Mouse (Mus musculus) layer of hippocampus, adult 8-10 months (tissue): ENCODE measurements at regions not wholly inside any gene's neighbourhood (a gene's known extent, or its start where the extent isn't known, plus 50 kb on each side); places are given as distances from the start of the nearest gene placed in this dataset.

ENCODE experiments used
- DNase-seq, 2 experiments: peaks; one replicate each; pipeline ENCODE4 v3.0.0; 2022; ENCODE audit warnings: low spot score in 2 of 2

- DNase-seq = no peak
Measured at GRCm38 (mm10) chr15:59794871-59795270, 221.5 kb downstream of the 4933412E24Rik start.

GRCm38 (mm10) chr15:59786706-59787425, 229.5 kb downstream of the 4933412E24Rik start:
- no peak for DNase-seq

- DNase-seq = no peak
Measured at GRCm38 (mm10) chr15:59785981-59786380, 230.4 kb downstream of the 4933412E24Rik start.

DNA sequence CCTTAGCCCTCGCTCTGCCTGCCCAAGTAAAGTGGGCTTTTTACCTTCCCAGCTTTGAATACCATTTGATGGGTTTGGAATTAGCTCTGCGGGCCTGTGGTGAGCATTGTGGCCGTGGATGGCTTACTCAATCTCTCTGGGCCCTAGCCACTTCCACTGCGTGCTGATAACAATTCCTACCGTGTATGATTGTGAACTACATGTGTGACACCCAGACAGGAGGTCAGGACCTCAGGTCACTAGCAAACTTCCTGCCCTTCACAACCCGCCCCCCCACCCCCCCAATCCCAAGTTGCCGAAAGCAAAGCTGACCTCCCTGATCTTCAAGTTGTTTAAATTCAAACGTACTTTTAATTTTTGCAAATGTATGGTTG, 231.9 kb downstream of the 4933412E24Rik start:
- DNase-seq = no peak

GRCm38 (mm10) chr15:59783782-59784555, 232.4 kb downstream of the 4933412E24Rik start:
- no peak for DNase-seq

- no peak for DNase-seq
Measured at GRCm38 (mm10) chr15:59783393-59783781, 233.0 kb downstream of the 4933412E24Rik start.

- DNase-seq = no peak
Measured at GRCm38 (mm10) chr15:59780506-59780905, 235.9 kb downstream of the 4933412E24Rik start.

DNA sequence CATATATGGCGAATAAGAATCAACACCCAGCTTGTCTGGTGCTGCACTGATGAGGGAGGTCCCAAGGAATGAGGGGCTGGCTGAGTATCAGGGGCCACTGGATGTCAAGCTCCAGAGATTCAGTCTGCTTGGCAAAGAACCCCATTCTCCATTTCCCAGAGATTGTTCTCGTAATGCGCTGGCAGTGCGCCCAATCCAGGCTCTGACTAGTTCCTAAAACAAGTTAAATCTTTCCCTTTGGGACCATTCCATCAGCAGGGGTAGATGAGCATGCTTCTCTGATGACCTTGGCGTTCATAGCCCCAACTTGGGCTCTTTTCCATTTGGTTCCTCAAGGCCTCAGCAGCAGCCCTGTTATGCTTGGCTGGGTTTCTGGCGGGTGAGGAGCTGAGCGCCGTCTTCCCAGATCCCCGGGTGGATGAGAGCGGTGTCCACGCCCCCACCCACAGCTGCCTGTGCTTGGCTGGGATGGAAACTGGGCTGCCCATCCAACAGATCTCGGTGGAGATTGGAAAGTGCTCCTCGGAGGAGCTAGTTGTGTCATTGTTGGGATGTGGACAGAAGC, 239.0 kb downstream of the 4933412E24Rik start:
- peak; percentile 32 to 39 for DNase-seq

DNA sequence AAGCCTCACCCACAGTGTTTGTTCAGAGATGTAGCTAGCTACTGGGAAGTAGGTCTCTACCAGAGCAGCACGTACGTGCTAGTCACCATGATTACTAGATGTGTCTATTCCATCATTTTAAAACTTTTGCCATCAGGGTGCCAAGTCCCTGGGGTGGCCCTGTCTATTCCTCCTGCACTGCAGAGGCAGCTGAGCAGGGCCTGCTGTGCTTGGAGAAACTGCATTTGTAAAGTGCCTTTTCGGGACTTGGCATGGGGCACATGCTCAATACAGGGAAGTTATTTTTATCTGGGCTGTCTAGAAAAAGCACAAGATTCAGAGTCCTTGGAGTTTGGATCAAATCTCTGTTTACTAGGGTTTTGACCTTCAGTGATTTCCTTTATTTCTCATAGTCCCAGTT, 240.6 kb downstream of the 4933412E24Rik start:
- DNase-seq = no peak

- DNase-seq = no peak
Measured at GRCm38 (mm10) chr15:59773983-59774382, 242.4 kb downstream of the 4933412E24Rik start.

- DNase-seq = no peak
Measured at GRCm38 (mm10) chr15:59772595-59772994, 243.8 kb downstream of the 4933412E24Rik start.

DNA sequence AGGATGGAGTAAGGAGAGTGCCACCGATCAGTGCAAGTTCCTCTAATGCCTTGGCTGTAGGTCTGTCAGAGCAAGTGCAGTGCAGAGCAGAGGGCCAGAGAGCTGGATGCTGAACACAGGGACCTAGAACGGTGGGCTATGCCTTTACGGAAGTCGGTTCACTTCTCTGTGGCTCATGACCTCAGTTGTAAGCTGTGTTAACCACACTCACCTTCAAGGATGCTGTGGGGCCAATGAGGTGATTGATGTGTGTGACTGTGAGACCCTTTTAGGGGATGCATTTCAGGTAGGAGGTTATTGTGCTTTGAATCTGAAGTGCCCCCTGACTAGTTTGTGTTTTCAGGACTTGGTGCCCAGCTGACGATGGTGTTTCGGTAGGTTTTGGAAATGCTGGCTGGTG, 254.4 kb downstream of the 4933412E24Rik start:
- DNase-seq = no peak

- DNase-seq = no peak
Measured at GRCm38 (mm10) chr15:59760490-59760889, 255.9 kb downstream of the 4933412E24Rik start.

DNA sequence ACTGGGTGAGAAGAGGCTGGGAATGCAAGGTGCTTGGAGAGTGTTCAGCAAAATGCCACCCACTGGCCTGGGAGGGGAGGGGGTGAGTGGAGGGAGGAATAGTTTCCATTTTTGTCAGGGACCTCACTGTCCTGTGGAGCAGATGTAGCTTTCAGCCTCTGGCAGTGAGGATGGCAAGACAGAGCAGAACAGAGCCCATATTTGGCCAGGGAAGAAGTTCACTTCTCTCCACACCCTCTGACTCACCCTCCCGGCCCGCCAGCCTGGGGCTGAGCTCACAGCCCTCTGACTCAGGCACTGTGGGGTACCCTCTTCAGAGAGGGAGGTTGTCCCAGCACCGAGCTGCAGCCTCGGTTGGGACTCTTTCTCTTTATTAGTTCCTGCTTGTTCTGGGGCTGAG, 256.8 kb downstream of the 4933412E24Rik start:
- DNase-seq = no peak

DNA sequence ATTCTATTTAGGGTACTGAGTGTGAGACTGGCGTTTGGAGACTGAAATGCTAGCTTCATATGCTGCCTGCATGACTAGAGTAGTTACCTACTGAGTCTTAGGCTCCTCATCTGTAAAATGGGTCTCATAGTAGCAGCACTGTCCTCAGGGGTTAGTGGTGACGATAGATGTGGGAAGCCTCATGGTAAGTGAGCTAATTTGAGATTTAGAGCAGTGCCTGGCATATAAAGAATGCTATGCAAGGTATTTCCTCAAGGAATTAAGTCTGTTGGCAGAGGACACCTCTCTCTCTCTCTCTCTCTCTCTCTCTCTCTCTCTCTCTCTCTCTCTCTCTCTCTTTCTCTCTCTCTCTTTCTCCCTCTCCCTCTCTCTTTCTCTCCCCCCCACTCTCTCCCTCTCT, 257.4 kb downstream of the 4933412E24Rik start:
- DNase-seq = no peak

- DNase-seq = no peak
Measured at GRCm38 (mm10) chr15:59756141-59756540, 260.3 kb downstream of the 4933412E24Rik start.

- no peak for DNase-seq
Measured at GRCm38 (mm10) chr15:59754906-59755305, 261.5 kb downstream of the 4933412E24Rik start.

DNA sequence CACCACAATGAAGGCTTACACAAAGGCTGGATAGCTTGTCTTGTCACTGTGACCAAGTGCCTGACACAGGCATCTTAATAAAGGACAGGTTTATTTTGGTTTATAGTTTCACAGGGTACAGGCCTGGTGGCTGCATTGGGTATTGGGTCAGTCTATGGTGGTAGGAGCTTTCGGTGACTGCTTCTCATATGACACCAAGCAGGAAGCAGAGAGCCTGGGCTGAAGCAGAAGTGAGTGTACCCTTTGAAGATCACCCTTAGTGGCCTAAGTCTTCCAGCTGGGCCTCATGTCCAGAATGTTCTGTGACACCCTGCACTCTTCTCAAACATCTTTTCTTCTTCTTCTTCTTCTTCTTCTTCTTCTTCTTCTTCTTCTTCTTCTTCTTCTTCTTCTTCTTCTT, 264.1 kb downstream of the 4933412E24Rik start:
- no peak for DNase-seq

GRCm38 (mm10) chr15:59746290-59746689, 270.1 kb downstream of the 4933412E24Rik start:
- no peak for DNase-seq

DNA sequence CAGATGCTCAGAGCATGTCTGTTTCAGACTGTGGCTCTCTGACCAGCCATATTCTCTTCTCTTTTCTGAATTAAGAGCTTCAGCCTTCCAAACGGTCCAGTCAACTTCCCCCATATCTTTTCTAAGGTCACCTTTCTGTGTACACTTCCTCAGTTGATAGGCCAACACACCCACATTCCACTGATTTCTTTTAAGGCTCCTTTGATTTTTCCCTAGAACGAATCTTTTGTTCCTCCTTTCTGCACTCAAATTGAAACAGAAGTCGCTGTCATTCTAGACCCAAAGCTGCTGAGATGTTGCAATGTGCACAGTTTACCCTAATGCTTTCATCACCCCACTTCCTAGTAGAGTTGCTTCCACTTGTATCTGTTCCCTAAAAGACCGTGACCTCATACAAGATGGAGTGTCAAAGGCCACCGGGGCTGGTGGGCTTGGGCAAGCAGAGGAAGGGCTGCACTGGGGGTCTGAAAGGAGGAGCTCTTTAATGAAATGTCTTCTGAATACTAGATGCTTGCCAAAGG, 271.9 kb downstream of the 4933412E24Rik start:
- DNase-seq = no peak

DNA sequence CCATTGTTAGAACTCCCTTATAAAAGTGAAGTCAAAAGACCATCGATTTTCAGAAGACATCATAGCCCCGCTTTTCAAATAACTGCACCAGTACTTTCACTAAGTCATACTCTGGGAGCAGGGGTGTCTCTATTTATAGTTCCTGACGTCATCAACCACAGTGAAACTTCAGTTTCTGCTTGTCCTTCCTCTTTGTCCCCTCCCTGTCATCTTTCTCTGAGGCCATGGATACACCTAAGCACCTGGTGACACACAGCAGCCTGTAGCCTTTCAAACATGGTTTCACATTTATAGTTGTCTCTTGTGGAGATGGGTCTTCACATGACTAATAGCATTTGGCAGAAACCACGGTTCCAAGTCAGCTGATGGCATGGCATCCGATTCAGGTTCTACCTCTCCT, 277.2 kb downstream of the 4933412E24Rik start:
- no peak for DNase-seq

GRCm38 (mm10) chr15:59737247-59737646, 279.2 kb downstream of the 4933412E24Rik start:
- no peak for DNase-seq
